Mouse (Mus musculus): ENCODE data around the gene B4galt1.

B4galt1 gene

GRCm38 (mm10) chr4:40844251-40844721 is 9.5 kb downstream of the B4galt1 start:
- in situ Hi-C loops (cut with MseI, MboI), result no loop called here

- in situ Hi-C loops (cut with MseI, MboI), result no loop called here
Observed at GRCm38 (mm10) chr4:40843726-40844125, 10.1 kb downstream of the B4galt1 start.

DNA sequence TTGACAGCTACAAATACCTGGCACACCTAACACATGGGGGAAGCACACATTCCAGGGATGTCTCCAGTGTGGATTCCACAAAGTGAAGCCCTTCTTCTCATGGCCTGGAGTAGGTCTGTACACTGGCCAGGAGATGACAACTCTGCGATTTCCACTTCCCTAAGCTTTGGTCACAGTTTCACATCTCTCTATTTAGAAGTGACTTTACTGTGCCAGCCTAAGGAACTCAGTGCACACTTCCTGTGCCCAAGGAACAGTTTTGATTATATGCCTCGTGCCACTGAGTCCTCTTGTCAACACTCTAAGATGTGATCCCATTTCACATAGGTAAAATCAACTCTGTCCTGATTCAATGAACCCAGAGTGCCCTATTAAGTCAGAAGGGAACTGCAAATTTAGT is 13.4 kb downstream of the B4galt1 start:
- in situ Hi-C loops (cut with MseI, MboI), result no loop called here

- in situ Hi-C loops (cut with MseI, MboI), result no loop called here
Observed at GRCm38 (mm10) chr4:40839251-40839650, 14.6 kb downstream of the B4galt1 start.

GRCm38 (mm10) chr4:40837451-40838285 is 16.1 kb downstream of the B4galt1 start:
- in situ Hi-C loops (cut with MseI, MboI), result no loop called here

DNA sequence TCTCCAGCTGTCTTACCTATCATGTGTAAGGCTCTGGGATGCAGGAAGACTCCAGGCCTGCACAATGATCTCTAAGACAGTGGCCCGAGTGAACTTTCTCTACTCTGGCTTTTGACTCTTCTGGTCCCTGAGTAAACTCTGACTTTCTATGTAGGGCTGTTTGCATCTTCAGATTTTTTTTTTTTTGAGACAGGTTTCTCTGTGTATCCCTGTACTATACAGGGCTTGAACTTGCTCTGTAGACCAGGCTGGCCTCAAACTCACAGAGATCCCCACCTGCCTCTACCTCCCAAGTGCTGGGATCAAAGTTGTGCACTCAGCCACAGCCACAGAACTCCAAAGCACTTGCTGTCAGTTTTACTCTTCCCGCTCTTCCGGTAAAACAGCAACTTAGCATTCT is 16.8 kb downstream of the B4galt1 start:
- in situ Hi-C loops (cut with MseI, MboI), result no loop called here

DNA sequence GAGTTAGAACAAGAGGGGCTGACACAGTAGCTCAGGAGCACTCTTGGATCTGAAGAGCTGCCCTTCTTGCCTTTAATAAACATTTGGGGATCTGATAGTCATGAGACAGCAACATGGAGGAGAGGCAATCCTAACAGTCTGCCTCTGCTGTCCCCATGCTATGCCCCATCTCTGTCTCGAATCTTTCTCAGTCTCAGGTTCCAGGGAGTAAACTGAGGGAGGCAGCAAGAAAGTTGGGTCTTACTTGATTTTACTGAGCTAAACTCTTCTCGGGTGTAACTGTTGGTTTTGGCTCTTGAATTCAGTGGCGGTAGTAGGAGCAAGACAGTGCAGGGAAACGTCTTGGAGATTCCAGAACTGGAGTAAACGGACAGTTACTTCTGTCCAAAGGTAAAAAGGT is 18.9 kb downstream of the B4galt1 start:
- in situ Hi-C loops (cut with MseI, MboI), result no loop called here

DNA sequence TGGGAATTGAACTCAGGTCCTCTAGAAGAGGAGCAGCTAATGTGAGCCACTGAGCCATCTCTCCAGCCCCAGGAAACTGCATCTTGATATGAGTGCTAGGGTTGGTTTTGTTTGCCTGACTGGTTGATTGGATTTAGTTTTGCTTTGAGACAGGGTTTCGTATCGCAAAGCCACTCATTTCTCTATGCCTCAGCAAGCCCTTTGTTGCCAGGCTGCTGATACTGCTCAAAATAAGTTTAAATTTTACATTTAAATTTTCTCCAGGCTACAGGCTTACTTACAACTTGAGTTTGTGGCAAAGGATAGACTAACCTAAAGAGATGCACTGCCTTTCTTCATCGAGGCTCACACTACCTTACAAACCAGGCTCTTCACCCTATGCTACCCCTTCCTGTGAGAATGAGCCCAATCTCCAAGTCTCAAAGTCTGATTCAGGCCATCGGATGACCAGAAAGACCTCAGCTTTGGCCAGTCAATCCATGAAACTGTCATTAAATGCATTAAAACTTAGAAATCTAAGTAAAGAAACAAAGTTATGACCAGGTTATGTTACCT is 19.5 kb downstream of the B4galt1 start:
- in situ Hi-C loops (cut with MseI, MboI), result no loop called here

- in situ Hi-C loops (cut with MseI, MboI), result no loop called here
Observed at GRCm38 (mm10) chr4:40833381-40834231, 20.2 kb downstream of the B4galt1 start.

- in situ Hi-C loops (cut with MseI, MboI), result no loop called here
Observed at GRCm38 (mm10) chr4:40830530-40830929, 23.3 kb downstream of the B4galt1 start.

DNA sequence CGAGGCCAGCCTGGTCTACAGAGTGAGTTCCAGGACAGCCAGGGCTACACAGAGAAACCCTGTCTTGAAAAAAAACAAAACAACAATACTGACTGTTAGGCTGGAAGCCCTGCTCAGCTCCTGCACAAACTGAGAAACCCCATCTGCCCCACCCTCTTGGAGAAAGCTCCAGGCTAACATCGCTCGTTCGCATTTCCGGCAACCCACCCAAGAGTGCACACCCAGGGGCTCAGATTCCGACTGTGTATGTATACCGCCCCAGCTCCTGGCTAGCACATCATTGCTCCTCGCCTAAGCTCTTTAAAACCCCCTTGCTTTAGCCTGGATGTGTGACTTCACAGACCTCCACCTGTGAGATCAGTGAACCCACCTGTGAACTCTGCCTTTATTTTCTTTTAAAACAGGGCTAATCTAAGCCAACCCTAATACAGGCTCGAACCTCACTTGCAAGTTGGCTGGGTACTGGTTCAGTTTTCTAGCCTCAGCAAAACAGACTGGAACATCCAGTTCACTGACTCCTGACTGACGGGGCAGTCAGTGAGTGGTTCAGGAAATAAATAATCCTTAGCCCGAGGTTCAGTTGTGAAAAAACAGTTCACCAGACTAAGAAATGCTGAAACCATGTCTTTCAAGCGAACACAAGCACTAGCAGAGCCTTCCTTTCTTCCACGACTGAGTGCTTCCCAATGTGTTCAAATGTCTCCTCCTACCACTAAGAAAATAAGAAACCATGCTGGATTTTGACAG is 24.0 kb downstream of the B4galt1 start:
- in situ Hi-C loops (cut with MseI, MboI), result no loop called here

DNA sequence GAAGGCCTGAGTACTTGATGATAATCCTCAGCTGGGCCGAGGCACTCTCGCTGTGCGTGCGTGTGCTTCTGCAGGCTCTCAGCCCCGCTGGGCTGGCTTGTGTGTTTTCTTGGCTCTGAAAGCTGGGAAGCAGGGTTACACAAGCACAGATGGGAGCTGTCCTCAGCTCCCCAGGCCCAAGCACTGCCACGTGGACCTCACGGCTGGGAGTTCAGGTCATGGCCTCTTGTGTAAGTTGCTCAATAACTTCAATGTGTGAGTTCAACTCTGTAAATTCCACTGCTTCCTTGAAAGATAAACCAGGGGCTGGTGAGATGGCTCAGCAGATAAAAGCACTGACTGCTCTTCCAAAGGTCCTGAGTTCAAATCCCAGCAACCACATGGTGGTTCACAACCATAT is 24.9 kb downstream of the B4galt1 start:
- in situ Hi-C loops (cut with MseI, MboI), result no loop called here

GRCm38 (mm10) chr4:40827926-40828325 is 25.9 kb downstream of the B4galt1 start:
- in situ Hi-C loops (cut with MseI, MboI), result no loop called here

DNA sequence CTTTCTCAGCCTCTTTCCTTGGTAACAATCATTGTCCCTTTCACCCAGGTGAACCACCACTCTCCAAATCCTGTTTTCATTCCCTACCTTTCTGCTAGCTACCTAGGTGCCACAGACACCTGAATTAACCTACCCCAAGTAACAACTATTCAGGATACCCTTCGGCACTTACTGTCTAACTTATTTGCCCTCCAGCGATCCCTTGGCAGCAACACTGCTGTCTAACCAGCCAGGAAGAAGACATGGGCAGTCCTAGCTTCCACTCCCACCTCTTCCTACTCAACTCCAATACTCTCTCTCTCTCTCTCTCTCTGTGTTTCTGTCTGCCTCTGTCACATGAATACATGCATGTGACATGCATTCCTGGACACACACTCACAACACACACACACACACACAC is 27.0 kb downstream of the B4galt1 start:
- in situ Hi-C loops (cut with MseI, MboI), result no loop called here

DNA sequence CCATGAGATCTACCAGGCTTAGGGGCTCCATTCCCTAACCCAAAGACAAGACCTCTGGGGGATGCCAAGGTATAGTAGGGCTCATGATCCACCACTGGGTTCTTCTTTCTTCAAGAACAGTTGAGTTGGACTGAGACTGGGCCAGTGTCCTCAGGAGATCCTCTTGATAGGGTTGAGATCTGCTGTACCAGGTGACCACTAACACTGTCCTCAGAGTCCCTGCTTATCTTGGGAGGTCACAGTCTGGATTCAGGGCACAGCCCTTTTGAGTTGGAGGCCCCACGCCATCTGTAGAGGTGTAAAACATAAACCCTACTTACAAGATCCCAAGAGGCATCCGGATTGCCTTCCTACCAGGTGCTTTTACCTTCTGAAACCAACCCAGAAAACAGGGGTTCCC is 27.8 kb downstream of the B4galt1 start:
- in situ Hi-C loops (cut with MseI, MboI), result no loop called here

DNA sequence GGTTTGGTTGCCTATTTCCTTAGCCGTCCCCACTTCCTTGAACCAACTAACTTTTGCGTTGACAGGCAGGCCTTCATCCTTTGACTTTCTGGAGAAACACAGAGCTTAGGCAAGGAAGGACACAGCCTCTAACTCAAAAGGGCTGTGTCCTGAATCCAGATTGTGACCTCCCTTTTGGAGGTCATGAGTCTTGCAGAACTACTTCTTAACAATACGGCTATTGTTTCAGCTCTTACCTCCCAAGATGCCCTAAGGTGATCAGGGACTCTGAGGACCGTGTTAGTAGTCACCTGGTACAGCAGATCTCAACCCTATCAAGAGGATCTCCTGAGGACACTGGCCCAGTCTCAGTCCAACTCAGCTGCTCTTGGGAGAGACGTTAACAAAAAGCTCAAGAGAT is 28.7 kb downstream of the B4galt1 start:
- in situ Hi-C loops (cut with MseI, MboI), result no loop called here

DNA sequence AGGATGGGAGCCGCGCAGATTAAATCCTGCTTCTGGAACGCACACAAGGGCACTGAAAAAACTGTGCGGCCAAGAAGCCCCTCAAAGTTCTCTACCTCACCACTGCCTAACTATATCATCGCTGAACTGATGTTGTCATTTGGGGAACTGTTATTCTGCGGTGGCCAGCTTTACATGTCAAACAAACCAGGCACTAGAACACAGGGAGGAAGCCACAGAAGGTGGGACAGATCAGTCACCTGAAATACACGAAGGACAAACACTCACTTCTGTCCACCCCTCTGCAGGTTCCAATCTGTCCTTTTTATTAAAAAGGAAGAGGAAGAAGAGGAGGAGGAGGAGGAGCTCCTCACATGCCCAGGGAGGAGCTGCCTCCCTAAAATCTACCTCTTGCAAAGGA is 29.3 kb downstream of the B4galt1 start:
- in situ Hi-C loops (cut with MseI, MboI), result no loop called here

DNA sequence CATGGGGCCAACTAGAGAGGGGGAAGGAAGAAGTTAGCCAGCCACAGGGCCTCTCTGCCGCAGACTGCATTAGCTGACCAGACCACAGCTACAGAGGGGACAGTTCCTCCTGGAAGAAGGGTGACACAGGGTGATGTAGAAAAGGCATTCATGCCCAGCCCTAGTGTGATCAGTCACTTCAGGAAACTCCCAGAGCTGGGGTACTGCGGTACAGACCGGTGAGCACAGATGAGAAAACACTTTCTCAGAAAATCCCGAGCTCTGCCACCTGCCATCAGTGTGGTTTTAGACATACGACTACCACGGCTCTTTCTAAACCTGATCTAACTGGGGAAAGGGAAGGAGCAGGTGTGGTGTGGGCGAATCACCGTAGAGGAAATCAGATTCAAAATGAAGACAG is 30.1 kb downstream of the B4galt1 start:
- in situ Hi-C loops (cut with MseI, MboI), result no loop called here

GRCm38 (mm10) chr4:40823151-40823550 is 30.7 kb downstream of the B4galt1 start:
- in situ Hi-C loops (cut with MseI, MboI), result no loop called here

GRCm38 (mm10) chr4:40821303-40822023 is 32.3 kb downstream of the B4galt1 start:
- in situ Hi-C loops (cut with MseI, MboI), result no loop called here

DNA sequence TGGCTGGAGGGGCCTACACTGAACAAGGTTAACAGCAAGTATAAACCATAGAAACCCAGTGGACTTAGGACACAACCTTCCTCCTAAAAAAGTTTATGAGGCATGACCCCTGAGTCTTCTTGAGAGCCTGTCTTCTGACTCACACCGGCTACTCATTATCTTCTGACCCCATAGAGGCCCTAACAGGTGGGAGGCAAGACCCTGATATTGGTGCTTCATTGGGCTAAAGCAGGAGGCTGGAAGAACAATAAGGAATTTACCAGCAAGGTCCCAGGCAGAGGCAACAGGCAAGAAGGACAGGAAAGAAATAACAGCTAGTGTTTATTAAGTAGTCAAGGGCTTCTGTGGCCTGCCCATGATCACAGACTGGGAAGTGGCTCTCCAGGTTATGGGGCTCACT is 32.9 kb downstream of the B4galt1 start:
- in situ Hi-C loops (cut with MseI, MboI), result no loop called here

All from mouse trophoblast stem cell (cell line).